Mouse (Mus musculus): ENCODE results near the gene Gm42742.

Gm42742 gene

DNA sequence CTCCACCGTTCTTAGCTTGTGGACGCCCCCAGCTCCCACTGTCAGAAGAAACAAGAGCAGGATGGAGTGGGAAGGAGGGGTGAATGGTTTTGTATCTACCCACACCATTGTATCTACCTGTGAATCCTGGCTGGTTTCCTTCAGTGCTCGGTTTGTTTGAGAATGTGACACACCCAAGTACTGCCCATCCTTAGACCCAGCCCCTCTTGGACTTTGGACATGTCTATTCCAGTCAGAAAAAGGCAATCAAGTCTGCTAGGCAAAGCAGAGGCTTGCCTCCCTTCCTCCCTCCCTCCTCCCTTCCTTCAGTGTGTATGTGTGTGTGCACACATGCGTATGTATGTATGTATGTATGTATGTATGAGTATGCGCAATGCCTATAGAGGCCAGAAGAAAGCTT lies 17.3 kb downstream of the Gm42742 start:
- DNase-seq (ENCODE audit: low read depth, low spot score): no peak

GRCm38 (mm10) chr7:126999568-126999967 lies 21.3 kb downstream of the Gm42742 start:
- no peak for DNase-seq (ENCODE audit: low read depth, low spot score)

- no peak for DNase-seq (ENCODE audit: low read depth, low spot score)
These were observed 24.4 kb downstream of the Gm42742 start for GRCm38 (mm10) chr7:126996449-126996848.

DNA sequence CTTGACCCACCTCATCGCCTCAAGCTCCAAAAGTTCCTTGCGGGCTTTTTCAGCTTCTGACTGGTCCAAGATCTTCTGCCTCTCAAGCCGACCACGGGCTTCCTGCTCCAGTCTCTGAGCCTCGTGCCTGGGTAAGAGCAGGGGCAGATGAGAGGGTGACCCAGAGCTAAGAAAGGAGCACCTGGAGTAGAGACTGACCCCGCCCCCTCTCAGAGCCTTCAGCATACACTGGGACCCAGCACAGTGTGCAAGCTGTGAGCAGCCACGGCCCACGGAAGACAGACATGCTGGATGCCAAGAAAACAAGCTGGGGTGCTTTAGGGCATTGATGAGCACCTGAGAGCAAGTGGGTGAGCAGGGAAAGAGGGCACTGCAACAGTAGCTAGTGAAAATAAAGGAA lies 32.1 kb downstream of the Gm42742 start:
- DNase-seq (ENCODE audit: low read depth, low spot score): no peak

- peak; percentile 94 for DNase-seq (ENCODE audit: low read depth, low spot score)
These were observed 34.6 kb downstream of the Gm42742 start for GRCm38 (mm10) chr7:126986319-126986718.

- peak; percentile 83 for DNase-seq (ENCODE audit: low read depth, low spot score)
These were observed 36.0 kb downstream of the Gm42742 start for GRCm38 (mm10) chr7:126984667-126985444.

GRCm38 (mm10) chr7:126983113-126983512 lies 37.8 kb downstream of the Gm42742 start:
- DNase-seq (ENCODE audit: low read depth, low spot score): peak; percentile 56

DNA sequence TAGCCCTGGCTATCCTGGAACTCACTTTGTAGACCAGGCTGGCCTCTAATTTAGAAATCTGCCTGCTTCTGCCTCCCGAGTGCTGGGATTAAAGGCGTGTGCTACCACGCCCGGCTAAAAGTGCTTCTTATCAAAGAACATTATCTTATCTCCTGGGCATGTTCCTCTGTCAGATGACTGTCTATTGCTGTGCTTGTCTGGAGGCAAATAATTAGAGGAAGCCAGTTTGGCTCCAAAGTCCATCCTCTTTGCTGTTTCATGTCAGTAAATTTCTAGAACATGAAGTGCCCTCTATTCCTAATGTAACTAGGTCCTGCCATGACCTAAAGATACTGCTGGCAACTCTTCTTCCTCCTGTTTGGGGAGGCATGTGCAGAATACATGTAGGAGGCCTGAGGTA lies 38.8 kb downstream of the Gm42742 start:
- DNase-seq (ENCODE audit: low read depth, low spot score): no peak

DNA sequence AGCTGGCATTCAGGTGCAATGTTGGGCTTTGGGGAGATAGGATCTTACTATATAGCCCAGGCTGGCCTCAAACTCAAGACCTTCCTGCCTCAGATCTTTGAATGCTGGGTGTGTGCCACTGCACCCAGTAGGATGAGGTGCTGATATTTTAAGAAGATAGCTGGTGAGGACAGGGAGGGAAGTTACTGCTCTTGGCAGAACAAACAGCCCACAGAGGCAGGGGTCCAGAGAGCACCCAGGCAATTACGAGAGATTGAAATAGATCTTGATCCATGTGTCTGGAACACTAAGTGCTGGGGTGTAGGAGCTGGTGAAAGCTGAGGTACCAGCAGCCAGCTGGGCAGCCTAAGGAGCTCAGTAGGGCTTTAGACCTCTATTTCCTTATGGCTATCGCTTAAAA lies 39.3 kb downstream of the Gm42742 start:
- peak; percentile 22 for DNase-seq (ENCODE audit: low read depth, low spot score)

DNA sequence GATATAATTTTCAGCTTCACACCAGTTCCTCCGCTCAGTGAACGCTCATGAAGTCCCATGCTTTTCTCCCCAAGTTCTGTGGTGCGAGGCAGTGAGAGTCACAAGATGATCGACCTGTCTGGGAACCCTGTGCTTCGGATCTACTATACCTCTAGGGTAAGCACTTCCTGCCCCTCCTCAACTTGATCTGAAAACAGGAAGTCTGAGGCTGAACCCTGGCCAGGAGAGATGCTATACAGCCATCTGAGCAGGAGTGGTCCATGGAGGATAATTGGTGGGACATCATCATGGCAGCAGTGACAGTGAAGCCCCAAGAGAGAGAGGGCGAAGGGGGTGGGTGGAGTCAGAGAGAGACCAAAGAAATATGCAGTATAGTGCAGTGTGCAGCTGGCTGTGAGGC lies 42.1 kb downstream of the Gm42742 start:
- DNase-seq (ENCODE audit: low read depth, low spot score): no peak

- no peak for DNase-seq (ENCODE audit: low read depth, low spot score)
These were observed 43.9 kb downstream of the Gm42742 start for GRCm38 (mm10) chr7:126976878-126977459.

- DNase-seq (ENCODE audit: low read depth, low spot score): peak; percentile 99
These were observed 44.7 kb downstream of the Gm42742 start, which contains the start of gene Cdiptos for GRCm38 (mm10) chr7:126975950-126976866. Cdiptos (minus strand) TSS chr7:126976098.

DNA sequence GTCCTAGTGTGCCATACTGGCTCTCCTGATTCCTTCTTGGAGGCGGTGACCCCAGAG lies 45.2 kb downstream of the Gm42742 start, which contains the start of gene Cdipt:
TSS of gene Cdipt (plus strand) at position 22 of the 57 bp plus-strand sequence.
- no peak for DNase-seq (ENCODE audit: low read depth, low spot score)

DNA sequence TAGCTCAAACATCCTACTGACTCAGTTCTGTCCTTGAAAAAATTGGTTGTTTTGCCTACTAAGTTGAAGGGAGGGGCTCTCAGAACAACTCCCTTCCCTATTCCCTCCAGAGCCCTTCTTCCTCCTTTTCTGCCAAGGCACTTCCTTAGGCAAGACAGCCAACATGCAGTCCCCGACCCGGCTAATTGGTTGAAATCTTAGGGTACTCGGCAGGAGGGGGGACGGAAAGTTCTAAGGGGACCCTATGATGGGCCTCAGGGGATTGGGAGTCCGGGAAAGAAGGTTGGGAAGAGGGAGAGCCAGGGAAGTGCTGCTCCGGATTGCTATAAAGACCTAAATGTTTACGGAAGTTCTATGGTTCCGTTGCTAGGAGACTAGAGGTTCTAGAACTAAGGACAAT lies 45.4 kb downstream of the Gm42742 start:
- no peak for DNase-seq (ENCODE audit: low read depth, low spot score)

DNA sequence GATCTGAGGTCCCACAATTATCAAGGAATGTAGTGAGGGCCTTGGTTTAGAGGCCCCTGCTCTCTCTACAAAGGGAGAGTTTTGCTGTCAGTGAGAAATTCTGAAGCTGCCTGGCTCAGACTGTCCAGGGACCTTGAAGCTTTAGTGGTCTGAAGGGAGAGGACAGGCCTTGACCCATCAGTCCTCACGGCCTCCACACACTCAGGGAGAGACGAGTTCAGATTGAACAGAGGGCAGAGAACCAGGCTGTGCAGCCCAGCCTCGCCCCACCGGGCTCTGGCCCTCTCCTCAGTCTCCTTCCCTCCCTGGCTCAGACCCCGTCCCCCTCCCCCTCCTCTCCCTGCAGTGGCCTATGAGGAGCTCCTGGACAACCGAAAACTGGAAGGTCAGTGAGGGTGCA lies 53.5 kb downstream of the Gm42742 start:
- no peak for DNase-seq (ENCODE audit: low read depth, low spot score)

DNA sequence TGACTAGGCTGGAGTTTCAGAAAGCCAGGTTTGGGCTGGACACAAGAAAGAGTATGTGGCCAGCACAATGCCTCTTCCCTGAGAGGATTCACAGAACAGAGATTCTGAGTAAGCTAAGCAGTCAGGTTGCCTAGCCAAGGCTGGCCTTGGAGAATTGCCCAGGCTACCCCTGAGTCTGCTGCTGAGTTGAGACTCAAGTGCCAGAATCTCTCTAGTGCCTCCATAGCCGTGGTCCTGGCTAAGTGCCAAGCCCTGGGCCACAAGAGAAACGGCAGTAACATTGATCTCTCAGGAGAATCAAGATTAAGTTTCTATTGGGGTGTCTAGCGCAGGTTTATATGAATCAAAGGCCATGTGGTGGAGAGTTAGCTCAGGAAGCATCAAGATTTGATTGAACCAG lies 55.3 kb downstream of the Gm42742 start:
- DNase-seq (ENCODE audit: low read depth, low spot score): peak; percentile 80

Data from brain, adult 2 months (tissue).